Mouse (Mus musculus): ENCODE results near the gene Apoh.

Apoh gene

DNA sequence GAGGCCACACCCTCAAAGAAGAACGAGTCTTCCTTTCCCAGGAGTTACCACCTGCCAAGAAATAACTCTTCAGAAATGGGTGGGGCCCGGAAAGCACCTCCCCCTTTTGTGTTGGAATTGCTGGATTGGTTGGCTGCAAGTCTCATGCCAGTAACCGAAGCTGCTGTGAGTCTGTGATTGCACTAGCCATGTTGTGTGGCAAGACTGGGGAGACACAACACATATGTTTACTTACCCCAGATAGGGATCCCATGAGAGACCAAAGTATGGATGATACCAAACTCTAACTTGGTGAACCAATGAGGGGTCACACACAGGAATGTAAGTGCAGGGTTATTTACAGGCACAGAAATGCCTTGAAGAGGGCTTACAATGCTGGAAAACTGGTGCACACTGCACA is 39.5 kb downstream of the Apoh start:
- DNase-seq (ENCODE audit: low read depth, low spot score), result no peak

DNA sequence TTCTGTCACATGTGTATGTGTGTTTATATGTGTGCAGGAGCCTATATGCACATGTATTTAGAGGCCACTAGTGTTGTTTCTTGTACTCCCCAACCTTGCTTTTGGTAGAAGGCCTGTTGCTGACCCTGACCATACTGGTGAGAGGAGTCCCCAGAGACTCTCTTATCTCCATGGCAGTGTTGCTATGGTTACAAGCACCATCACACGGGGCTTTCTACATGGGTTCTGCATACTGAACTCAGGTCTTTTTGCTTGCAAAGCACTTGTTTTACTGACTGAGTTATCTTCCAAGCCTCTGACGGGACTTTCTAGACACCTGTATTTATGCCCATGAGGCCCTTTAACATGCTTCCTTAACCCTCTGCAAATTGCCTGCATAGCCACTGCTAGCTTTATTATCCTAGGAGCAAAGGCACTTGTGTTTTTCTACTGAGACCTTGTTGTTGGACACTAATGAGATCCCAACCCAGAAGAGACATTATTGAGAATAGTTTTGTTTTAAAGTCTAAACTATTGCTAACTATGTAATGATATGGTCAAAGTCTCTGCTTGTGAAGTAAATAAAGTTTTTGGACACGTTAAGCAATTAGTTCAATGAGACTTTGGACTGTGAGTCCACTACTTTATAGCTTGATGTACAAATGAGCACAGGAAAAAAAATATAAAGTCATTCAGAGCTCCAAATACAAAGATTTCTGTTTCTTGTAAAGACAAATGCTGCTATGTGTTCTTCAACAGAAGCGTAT is 41.9 kb downstream of the Apoh start:
- DNase-seq (ENCODE audit: low read depth, low spot score), result no peak

GRCm38 (mm10) chr11:108385666-108386024 is 42.5 kb downstream of the Apoh start:
- DNase-seq (ENCODE audit: low read depth, low spot score), result no peak

- DNase-seq (ENCODE audit: low read depth, low spot score), result no peak
Observed at GRCm38 (mm10) chr11:108395061-108395460, 51.9 kb downstream of the Apoh start.

DNA sequence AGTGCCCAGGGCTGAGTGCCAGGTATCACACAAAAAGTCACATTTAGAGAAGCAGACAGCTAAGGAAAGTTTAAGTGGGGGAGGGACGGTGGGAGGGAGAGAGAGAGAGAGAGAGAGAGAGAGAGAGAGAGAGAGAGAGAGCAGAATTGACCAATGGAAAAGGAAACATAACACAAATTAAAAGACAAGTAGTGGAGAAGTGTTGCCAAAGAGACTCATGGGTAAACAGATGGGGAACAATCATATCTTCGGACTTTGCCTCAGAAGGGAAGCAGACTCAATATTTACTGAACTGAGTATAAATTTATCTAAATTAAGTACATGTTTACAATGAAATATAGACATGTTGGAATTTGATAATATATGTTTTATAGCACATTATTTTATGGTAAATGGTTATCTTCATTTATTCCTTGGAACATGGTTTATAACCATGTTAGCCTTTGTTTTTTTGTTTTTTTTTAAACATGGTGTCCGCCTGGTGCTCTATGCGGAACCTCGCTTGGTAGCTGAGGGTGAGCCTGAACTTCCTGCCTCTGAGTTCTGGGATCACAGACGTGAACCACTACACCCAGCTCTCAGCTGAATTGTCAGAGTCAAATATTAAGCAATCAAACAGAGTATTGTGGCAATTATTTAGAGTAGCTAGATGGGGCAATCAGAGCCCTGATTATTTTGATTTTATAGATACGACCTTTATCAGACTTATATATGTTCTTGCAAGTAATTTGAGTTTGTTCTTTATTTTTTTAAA is 53.1 kb downstream of the Apoh start:
- no peak for DNase-seq (ENCODE audit: low read depth, low spot score)

- DNase-seq (ENCODE audit: low read depth, low spot score), result no peak
Observed at GRCm38 (mm10) chr11:108409876-108410644, 66.9 kb downstream of the Apoh start.

GRCm38 (mm10) chr11:108416360-108416759 is 73.2 kb downstream of the Apoh start:
- no peak for DNase-seq (ENCODE audit: low read depth, low spot score)

DNA sequence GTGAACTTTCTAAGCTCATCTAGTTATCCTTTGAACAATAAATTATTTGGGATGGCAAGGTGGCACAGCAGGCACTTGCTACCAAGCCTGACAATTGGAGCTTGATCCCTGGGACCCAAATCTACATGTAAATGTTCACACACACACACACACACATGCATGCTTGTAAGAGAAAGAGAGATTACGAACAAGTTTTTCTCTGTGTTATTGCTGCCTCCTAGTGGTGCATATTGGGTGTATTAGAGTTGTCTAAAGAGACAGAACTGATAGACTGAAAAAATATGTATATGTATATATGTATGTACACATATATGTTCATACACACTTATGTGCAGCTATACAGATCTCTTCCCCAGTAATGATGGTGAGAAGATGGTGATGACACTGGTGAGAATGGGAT is 75.4 kb downstream of the Apoh start:
- peak; percentile 72 for DNase-seq (ENCODE audit: low read depth, low spot score)

- no peak for DNase-seq (ENCODE audit: low read depth, low spot score)
Observed at GRCm38 (mm10) chr11:108419242-108419641, 76.1 kb downstream of the Apoh start.

DNA sequence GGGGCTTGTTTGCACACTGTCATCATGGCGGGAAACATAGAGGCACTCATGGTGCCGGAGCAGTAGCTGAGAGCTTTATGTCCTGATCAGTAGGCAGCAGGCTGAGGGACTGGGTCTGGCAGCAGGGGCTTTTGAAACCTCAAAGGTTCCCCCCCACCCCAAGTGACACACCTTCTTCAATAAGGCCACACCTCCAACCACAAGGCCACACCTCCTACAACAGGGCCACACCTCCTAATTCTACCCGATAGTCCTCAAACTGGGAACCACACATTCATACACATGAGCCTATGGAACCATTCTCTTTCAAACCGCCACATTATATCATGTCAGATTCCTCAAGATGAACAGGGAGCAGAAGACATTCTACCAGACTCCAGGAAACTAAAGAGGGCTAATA is 77.6 kb downstream of the Apoh start:
- DNase-seq (ENCODE audit: low read depth, low spot score), result no peak

- no peak for DNase-seq (ENCODE audit: low read depth, low spot score)
Observed at GRCm38 (mm10) chr11:108423221-108423620, 80.1 kb downstream of the Apoh start.

DNA sequence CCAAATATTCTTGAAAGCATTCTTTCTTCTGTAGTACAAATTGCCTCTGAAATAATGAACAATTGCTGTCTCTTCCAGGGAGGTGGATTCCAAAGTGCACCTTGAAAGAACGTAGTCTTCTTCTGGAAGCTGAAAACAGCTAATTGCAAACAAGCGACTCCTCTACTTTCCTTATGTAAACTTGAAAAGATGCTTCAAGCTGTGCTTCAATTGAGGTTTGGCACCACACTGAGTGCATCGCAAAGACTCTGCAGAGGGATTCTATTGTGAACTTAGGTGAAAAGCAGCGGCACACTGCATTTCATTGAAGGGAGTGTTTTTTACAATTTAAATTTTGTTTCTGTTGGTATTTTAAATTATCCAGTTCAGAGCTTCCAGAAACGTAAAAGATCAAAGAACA is 81.0 kb downstream of the Apoh start:
- DNase-seq (ENCODE audit: low read depth, low spot score), result no peak

DNA sequence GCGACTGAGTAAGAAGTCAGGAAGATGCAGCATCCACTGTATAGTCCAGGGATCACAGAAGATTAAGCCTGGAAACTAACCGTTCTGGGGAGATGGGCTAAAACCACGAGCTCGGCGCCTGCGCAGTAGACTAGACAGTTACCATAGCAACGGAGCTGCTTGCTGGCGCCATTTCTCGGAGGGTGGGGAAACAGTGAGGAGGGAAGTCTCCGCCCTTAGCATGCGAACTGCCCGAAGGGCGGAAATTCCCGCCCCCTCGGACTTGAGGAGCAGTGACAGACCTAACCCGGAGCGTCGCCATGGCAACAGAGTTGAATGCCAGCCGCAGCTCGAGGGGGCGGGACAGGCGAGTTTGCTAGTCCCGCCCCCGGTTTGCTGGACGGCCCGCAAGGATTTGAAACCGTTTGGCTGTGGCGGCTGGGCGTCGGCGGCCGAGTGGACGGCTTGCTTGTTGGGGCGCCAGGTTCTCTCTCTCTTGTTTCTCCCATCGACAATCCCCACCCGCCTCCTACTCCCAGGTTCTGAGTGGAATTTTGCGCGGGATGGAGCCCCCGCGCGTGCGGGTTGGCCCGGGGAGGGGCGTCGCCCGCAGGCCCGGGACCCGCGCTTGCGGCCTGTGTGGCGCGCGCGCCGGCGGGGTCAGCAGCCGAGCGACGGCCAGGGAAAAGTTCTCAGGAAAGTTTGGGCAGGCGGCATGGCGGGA is 81.9 kb downstream of the Apoh start, which contains the start of gene Cep112:
Cep112 (plus strand) TSS at position 304 of the 703 bp plus-strand sequence.
- DNase-seq (ENCODE audit: low read depth, low spot score), result peak; percentile 96

- peak; percentile 24 for DNase-seq (ENCODE audit: low read depth, low spot score)
Observed at GRCm38 (mm10) chr11:108425592-108425921, 82.4 kb downstream of the Apoh start.

DNA sequence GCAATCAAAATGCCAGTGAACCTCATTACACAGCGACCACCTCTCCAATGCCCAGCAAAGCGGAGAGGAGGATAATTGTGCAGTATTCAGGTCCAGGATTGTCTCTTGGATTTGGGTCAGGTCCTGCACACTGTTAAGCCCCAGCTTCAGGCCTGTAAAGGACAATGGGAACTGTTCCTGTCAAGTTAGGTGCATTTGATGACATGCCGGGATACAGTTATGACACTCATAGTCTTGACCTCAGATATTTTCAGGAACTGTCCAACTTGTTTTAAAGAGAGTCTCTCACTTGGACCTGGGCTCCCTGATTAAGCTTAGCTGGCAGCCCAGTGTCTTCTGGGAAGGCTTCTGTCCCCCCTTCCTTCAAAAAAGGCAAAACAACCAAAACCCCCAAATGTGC is 82.9 kb downstream of the Apoh start:
- DNase-seq (ENCODE audit: low read depth, low spot score), result no peak

- no peak for DNase-seq (ENCODE audit: low read depth, low spot score)
Observed at GRCm38 (mm10) chr11:108427191-108427590, 84.0 kb downstream of the Apoh start.

- DNase-seq (ENCODE audit: low read depth, low spot score), result no peak
Observed at GRCm38 (mm10) chr11:108429076-108429475, 85.9 kb downstream of the Apoh start.

- DNase-seq (ENCODE audit: low read depth, low spot score), result no peak
Observed at GRCm38 (mm10) chr11:108443893-108444563, 100.9 kb downstream of the Apoh start.

DNA sequence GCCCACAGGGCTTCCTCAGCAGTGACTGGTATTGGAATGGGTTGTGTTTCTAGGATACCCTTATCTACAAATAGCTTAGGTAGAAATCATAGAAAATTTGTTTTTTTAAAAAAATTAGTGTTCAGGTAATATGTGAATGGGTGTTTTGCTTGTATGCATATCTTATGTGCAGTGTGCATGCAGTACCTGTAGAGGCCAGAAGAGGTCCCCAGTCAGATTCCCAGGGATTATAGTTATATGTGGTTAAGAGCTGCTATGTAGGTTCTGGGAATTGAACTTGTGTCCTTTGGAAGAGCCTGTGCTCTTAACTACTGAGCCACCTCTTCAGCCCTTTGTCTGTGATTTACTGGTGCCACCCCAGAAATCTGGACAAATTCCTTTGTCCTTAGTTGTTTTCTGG is 104.0 kb downstream of the Apoh start:
- peak; percentile 26 for DNase-seq (ENCODE audit: low read depth, low spot score)

DNA sequence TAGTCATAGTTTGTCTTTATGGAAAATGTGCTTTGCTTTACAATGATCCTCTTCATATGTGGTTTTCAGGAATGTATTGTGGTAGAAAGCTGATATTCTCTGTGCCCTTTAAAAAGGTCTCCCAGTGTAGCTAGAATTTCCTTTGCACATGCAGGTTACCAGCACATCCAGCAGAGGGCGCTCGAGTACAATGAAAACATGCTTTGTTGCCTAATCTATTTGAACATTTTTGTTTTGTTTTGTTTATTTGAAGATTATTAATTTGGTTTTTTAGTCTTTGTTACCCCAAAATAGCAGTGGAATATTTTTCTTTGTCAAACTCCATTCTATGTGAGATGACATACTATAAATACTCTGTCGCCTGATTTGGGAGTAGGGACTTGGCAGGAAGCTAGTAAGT is 106.7 kb downstream of the Apoh start:
- DNase-seq (ENCODE audit: low read depth, low spot score), result peak; percentile 77

GRCm38 (mm10) chr11:108459599-108459998 is 116.4 kb downstream of the Apoh start:
- no peak for DNase-seq (ENCODE audit: low read depth, low spot score)

All from CD4-positive, CD25-positive, alpha-beta regulatory T cell, adult 2 months (primary cell).